Mouse (Mus musculus) c-Kit-positive CD71-positive TER-119-positive erythroid progenitor cells, embryonic 14.5 days (primary cell): ENCODE measurements around the gene Btrc.

ENCODE experiments used
- DNase-seq: peaks from one replicate; pipeline ENCODE4 v3.0.0-alpha.2; 2013; ENCODE audit warnings: low spot score

The Btrc gene

DNA sequence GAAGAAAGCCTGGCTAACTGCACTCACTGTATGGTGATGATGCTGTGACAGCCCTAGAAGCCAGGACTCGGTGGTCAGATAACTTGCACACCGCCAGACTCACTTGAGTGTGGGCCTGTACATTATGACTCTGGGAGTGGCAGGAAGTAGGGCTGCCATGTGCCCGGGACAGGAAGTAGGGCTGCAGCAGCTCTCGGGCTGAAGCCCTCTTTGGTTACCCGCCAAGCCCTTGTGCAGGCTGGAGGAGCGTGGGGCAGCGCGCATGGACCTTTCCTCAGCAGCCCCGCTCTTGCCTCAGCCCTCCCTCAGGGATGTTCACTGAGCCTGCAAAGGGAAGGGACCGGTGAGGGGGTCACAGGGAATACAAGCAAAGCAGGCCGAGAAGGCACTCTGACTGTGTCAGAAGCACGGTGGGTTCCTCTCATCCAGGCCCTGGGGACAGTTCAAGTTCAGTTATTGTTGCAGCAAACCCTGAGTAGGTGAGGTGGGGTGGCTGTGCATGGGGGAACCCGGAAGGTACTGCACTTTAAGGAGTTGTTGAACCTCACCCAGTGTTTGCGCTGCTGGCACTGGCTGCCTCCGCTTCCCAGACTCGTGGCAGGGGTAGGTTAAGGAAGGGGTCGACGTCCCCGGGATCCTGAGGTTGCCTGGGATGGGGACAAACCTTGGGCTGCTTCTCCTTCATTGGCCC is 211.6 kb downstream of the Btrc start:
- DNase-seq, result no peak

DNA sequence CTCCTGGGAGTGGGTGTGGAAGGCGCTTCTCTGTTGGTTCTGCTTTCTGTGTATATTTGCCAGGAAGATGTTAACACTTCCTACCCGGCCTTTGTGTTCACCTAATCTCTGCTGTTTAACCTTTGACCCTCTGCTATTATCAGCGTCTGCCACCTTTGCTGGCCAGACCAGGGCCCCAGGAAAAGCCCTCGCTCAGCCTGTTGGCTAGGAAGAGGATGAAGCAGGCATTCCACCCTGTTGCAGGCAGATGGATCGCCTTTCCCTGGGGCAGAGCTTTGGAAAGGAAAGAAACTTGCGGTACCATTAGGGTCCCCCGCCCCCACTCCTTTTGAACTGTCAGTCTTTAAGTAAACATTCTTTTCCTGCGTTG is 212.1 kb downstream of the Btrc start:
- DNase-seq, result no peak

DNA sequence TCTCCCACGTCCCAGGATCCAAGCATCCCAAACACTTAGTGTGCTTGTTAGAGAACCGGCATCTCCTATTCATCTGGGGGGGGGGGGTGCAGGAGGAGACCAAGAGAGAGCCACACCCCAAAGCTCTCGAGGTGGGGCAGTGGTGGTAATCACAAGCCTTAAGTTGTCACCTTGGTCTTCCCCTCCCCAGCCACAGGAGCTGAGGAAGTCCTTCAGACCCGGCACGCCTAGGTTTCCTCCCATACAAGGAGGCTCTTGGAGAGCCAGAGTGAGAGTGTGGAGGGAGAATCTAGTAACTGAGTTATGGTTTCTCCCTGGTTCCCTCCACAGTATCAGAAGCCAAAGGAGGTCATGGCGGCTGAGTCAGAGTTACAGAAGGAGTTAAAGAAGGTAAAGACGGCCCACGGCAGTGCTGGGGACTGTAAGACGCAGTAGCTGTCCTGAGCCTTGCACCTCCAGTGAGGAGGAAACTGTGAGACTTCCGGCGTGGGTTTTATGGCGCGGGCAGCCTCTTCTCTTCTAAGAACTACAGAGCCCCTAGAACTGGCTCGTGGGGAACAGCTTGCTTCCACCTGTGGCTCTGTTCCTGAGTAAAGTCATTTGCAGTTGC is 213.7 kb downstream of the Btrc start:
- no peak for DNase-seq

DNA sequence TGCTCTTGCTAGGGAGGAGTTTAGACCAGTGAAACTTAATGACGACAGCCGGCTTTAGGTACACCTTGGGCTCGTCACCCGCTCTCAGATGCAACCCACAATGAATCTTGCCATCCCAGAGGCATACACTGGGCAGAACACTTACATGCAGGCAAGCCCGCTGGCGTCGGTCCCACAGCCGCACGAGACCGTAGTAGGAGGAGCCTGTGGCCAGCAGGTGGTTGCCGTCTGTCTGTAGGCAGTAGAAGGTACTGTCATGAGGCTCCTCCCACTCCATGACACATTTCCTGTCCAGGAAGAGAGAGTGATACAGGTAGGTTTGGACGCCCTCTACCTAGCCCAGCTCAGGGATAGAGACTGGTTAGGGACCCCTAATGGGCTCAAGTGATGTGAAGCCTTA is 215.4 kb downstream of the Btrc start:
- no peak for DNase-seq

DNA sequence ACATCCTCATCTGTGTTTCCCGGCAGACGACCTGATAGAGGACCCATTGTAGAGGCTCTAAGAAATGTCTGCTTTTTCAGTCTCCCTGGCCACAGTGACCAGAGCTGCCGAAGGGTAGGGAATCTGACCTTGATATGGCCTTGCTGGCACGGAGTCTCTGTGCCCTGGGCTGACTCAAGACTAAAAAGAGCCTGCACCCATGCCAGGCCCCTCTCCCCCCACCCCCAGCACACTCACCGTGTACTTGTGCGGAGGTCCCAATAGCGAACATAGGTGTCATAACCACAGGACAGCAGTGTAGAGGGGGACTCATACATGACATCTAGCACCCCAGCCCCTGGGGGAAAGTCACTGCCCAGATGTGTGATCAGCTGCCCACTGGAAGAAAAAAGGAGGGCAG is 215.9 kb downstream of the Btrc start:
- no peak for DNase-seq
